Mouse (Mus musculus) embryo, embryonic 9.5 days (tissue): ENCODE results near the gene Ten1.

Source experiments
- DNase-seq: peaks from one replicate; pipeline ENCODE4 v3.0.0-alpha.2; 2017; ENCODE audit errors: extremely low spot score

Ten1 gene

DNA sequence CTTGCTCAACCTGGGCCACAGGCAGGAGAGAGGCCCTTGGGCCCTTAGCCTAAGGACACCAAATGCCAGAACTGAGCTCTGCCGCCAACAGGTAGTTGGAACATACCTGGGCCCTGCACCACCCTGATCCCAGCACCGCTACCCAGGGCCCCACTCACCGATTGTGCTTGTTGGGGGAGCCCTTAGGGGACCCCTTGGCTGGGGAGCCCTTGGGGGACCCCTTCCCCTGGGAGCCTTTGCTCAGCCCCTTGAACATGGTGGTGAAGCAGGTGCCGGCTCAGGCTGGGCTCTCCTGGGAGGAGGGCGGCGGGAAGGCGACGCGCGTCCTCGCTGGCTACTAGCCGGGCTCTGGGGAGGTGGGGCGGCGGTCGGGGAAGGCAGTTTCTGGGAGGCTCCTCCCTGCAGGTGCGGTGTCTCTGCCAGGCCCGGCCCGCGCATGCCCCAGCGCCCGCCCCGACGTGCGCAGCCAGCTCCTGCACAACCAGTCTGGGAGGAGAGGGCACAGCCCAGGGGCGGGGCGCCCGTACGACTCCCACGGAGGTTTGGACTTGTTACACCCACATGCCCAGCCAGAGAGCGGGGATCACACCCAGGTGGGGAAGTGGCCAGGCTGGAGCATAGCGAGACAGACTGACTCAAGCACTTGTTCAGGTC is 39.2 kb downstream of the Ten1 start, which contains the start of gene Evpl:
TSS of gene Evpl (minus strand) at position 336 of the 654 bp plus-strand sequence.
- no peak for DNase-seq

GRCm38 (mm10) chr11:116239797-116240196 is 41.1 kb downstream of the Ten1 start:
- peak; percentile 51 for DNase-seq

DNA sequence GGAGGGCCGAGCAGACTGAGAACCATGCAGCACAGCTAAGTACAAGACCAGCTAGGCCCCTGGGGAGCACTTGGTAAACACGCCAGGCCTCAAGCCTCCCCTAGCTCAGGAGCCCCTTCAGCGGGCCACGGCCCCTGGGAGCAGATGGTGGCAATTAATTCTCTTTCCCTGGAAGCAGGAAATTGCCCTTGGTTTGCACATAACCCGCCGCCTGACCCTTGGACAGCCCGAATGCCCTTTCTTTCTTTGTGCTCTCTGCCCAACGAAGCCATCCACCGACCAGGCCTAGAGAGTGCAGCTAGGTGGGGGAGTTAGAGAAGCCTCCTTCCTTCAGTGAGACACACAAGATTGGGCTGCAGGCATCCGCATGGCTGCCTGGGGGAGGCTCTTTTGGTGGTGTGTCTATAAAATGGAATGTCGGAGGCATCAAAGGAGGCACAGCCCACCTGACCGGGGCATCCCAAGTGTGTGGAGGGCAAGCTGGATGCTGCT is 43.1 kb downstream of the Ten1 start:
- DNase-seq, result peak; percentile 68

DNA sequence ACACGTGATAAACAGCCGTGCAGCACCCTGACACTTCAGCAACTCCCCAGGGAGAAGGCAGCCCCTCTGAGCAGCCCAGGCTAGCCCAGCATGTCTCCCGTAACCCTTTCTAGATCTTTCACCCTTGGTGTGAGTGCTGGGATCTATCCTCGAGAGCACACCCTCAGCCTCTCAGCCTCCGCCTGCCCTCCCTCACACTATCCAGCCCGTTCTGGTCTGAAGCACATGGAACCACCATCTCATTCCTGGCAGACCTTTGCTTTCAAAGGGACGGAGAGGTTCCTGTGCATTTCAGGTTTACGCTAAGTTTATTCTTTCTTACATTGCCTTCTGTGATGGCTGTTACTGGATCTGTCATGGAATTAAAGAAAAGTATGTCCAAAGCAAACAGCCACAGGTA is 45.9 kb downstream of the Ten1 start:
- DNase-seq, result no peak

GRCm38 (mm10) chr11:116245616-116246015 is 47.0 kb downstream of the Ten1 start:
- no peak for DNase-seq

DNA sequence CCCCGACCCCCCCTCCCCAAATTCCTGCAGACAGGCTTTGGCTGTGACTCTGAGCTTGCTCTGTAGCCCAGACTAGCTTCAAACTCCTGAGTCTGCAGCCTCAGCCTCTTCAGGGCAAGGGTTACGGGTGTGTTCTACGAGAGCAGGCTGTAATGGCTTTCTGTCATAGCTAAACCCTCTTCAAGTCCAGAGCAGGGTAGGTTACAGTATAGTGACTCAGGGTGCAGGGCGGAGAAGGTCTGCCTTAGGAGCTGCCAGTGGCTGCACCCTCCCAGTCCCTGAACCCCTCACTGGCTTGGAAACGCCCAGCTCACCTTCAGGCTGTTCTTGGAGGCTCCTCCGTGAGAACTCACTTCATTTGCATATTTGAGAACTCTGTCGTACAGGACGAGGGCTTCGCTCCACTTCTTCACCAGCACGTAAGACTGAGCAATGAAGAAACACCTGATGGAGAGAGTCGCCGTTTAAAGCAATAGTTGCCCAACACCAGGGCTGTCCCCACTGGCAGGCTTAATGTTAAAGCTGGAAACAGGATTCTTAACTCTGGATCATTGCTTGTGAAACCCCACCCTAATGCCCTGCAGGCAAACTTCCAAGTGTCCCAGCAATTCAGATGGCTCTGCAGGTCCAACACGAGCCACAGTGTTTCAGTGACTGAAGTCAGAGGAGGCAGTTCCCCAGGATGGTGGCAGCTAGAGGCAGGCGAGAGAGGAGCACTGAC is 49.0 kb downstream of the Ten1 start:
- DNase-seq, result no peak

DNA sequence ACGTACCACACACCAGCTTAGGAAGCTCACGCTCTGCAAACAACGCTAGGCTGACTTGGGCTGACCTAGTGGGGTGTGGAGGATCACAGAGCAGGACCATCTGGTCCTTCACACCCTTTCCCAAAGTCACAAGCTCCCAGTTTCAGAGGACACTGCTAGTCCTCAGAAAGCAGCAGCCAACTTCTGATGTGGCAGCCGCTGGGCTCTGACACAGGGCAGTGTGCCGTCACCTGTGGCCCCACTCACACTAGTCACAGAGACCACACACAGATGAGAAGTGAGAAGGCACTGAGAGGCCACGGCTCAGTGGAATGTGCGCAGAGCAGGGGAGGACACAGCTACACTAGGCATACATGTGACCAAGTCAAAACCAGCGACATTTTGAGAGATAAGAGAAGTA is 52.2 kb downstream of the Ten1 start:
- no peak for DNase-seq

DNA sequence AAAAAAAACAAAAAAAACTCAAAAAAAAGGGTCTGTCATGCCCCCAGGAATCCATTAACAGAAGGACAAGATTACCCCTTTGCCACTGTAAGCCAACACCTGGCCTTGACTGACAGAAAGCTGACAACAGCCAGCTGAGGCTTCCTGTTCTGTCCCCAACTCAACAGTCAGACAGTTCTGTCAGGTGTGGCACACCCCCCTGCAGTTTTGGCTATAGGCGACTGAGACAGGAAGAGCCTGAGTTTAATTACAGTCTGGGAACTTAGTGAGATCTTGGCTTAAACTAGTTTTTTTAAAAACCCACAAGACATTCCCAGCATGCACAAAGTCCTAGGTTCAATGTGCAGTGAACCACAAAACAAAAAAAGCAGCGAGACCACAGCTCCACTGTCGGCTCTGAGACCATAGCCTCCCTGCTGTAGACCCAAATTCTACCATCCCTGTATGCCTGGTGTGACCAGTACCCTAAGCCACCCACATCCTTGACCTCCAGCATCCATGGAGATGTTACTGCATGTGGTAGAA is 54.5 kb downstream of the Ten1 start:
- no peak for DNase-seq

DNA sequence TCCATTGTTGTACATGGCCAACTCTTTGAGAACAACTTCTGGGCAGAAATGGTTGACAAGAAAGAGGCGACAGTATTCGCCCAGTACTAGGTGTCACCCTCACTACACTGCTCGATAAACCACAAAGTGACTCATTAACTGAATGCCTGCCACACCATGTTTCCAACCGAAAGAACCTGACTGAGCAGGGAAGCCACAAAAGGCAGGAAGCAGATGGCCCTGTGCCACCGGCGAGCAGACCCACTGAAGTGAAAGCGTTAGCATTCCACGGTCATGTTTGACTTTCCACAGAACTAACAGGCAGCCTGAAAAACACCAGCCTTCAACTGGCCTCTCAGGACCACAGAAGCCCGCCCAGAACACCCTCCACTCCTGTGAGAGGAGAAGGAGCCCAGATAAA is 56.0 kb downstream of the Ten1 start:
- DNase-seq, result no peak

GRCm38 (mm10) chr11:116255090-116255981 is 56.7 kb downstream of the Ten1 start:
- no peak for DNase-seq

- no peak for DNase-seq
Observed at GRCm38 (mm10) chr11:116255982-116256675, 57.5 kb downstream of the Ten1 start.

DNA sequence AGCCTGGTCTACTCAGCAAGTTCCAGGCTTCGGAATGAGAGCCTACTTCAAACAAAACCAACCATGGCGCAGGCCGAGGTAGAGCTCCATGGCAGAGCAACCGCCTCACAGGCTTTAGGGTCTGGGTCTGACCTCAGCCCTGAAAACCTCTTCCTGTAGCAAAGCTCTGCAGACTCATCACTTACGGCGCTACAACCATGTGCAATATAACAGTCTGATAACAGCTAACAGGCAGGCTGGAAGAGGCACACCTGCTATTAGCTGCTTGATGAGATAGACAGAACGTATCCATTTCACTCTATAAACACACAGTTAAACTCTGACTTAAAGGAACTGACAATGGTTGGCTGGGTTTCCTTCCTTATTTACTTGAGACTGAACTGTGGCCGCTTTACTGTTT is 60.8 kb downstream of the Ten1 start:
- no peak for DNase-seq

DNA sequence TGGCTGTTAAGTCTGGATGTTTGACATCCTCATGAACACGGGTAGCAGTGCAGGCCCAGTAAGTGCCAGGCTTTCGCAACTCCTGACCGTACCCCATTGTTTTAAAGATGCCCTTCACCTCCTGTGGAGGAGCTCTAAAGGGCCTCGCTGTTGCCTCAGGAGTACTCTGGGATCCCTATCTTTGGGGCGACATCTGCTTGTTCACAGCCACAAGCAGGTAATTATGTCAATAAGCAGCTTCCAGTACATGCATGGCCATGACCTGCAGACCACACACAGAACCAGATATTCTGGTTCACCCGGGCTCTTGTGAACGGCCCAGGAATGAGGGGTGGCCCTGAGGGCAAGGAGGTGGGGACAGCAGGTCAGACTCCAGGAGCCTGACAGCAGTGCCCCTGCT is 61.6 kb downstream of the Ten1 start:
- no peak for DNase-seq
